Mouse (Mus musculus) forebrain, embryonic 13.5 days (tissue): Measurements from ENCODE around the gene Gmds. TPM values are rescaled to one million over a fixed set of nuclear protein-coding genes. Genes with fewer than 3 reads are reported as not detected.

Source experiments
- ATAC-seq: fragments of 200-750 bp; cut with Nextera tagmentation; 2 replicates; pipeline ENCODE4 v1.8.0; 2017
- H3K27ac ChIP-seq: fragments of 300-500 bp; sonication (generic); 2 replicates; pipeline ENCODE4 v1.5.1; 2015; ENCODE audit warnings: inconsistent platforms, mild to moderate bottlenecking, moderate library complexity
- H3K27me3 ChIP-seq: fragments of 300-500 bp; sonication (generic); 2 replicates; pipeline ENCODE4 v1.6.1; 2015; ENCODE audit warnings: mild to moderate bottlenecking, inconsistent platforms
- H3K36me3 ChIP-seq: fragments of 300-500 bp; sonication (generic); 2 replicates; pipeline ENCODE4 v1.6.1; 2015; ENCODE audit warnings: mild to moderate bottlenecking, inconsistent platforms; ENCODE audit not compliant: poor library complexity, severe bottlenecking
- H3K4me1 ChIP-seq: fragments of 300-500 bp; sonication (generic); 2 replicates; pipeline ENCODE4 v1.6.1; 2015; ENCODE audit warnings: inconsistent platforms
- H3K4me2 ChIP-seq: fragments of 300-500 bp; sonication (generic); 2 replicates; pipeline ENCODE4 v1.6.1; 2015; ENCODE audit warnings: inconsistent platforms, mild to moderate bottlenecking, moderate library complexity
- H3K4me3 ChIP-seq: fragments of 300-500 bp; sonication (generic); 2 replicates; pipeline ENCODE4 v1.5.1; 2015; ENCODE audit warnings: mild to moderate bottlenecking, inconsistent platforms
- H3K9ac ChIP-seq: fragments of 300-500 bp; sonication (generic); 2 replicates; pipeline ENCODE4 v1.6.1; 2015; ENCODE audit warnings: mild to moderate bottlenecking, inconsistent platforms
- H3K9me3 ChIP-seq: fragments of 300-500 bp; sonication (generic); replicated peaks from 2 replicates; pipeline ENCODE4 v1.6.1; 2016; ENCODE audit warnings: inconsistent platforms
- WGBS: fragments of 180-500 bp; shearing (Covaris S2); methylation state at CpG from one replicate; pipeline ENCODE4 v1.1.7; 2015; 5-methylcytosine and 5-hydroxymethylcytosine counted together
- polyA plus RNA-seq: library from polyadenylated mRNA; unstranded; fragments of >200 nt; fragmentation: Nextera tagmentation; extraction: Ambion mirVana; gene quantifications from 2 replicates; pipeline ENCODE4 v1.2.1, GENCODE M21; 2015

Gmds gene
- polyA plus RNA-seq, 1 experiment from 2014 or later = 28.5 TPM

GRCm38 (mm10) chr13:31772882-31773281 is 565.7 kb downstream of the Gmds start:
- no peaks in the 10 kb centered on the region for H3K36me3 ChIP-seq
- no peaks in the 10 kb centered on the region for H3K9me3 ChIP-seq
- no peaks in the 10 kb centered on the region for H3K4me1 ChIP-seq
- 0 out of 2 replicates have a peak, but pooled peaks have one; percentile 10 for ATAC-seq
- H3K27me3 ChIP-seq = no peaks in the 10 kb centered on the region
- no peak overlapping the region for H3K27ac ChIP-seq
- 83% methylated on average over 5 of the region's 5 CpGs for WGBS
- no peak overlapping the region for H3K9ac ChIP-seq
- no peak overlapping the region for H3K4me3 ChIP-seq
- H3K4me2 ChIP-seq = no peak overlapping the region
